Mouse (Mus musculus) left cerebral cortex, adult 11 months (tissue): ENCODE results near the gene Gm11238.
"Not testable (repeated sequence)": the region's sequence is repeated elsewhere in the genome, so short reads cannot be mapped to it uniquely, and the experiment has no call there.

Source experiments
- DNase-seq: peaks from one replicate; pipeline ENCODE4 v3.0.0; 2022; ENCODE audit warnings: low spot score

The Gm11238 gene

GRCm38 (mm10) chr4:73607581-73607980 is at the start of gene Gm11238:
TSS of gene Gm11238 (plus strand) at chr4:73607881.
- not testable (repeated sequence) for DNase-seq

GRCm38 (mm10) chr4:73599248-73599647 is 8.4 kb upstream of the Gm11238 start:
- DNase-seq: peak; percentile 2

- not testable (repeated sequence) for DNase-seq
Observed at GRCm38 (mm10) chr4:73622684-73623083, 15.0 kb downstream of the Gm11238 start, which contains the start of gene Gm11237. TSS of gene Gm11237 (plus strand) at chr4:73622984.

- not testable (repeated sequence) for DNase-seq
Observed at GRCm38 (mm10) chr4:73637821-73638220, 30.1 kb downstream of the Gm11238 start, which contains the start of gene Gm11236. TSS of gene Gm11236 (plus strand) at chr4:73638121.

GRCm38 (mm10) chr4:73661864-73662263 is 54.2 kb downstream of the Gm11238 start:
- not testable (repeated sequence) for DNase-seq

GRCm38 (mm10) chr4:73668054-73668453 is 60.4 kb downstream of the Gm11238 start, which contains the start of gene Gm11239:
TSS of gene Gm11239 (plus strand) at chr4:73668354.
- not testable (repeated sequence) for DNase-seq

GRCm38 (mm10) chr4:73683216-73683615 is 75.5 kb downstream of the Gm11238 start, which contains the start of gene Gm428:
TSS of gene Gm428 (plus strand) at chr4:73683516.
- not testable (repeated sequence) for DNase-seq
